Mouse (Mus musculus) cerebellum, adult 9-11 months (tissue): Measurements from ENCODE around the gene Nt5e.
"Not testable (repeated sequence)": the region's sequence is repeated elsewhere in the genome, so short reads cannot be mapped to it uniquely, and the experiment has no call there.

Source experiments
- DNase-seq: peaks from one replicate; pipeline ENCODE4 v3.0.0; 2022

Gene Nt5e

DNA sequence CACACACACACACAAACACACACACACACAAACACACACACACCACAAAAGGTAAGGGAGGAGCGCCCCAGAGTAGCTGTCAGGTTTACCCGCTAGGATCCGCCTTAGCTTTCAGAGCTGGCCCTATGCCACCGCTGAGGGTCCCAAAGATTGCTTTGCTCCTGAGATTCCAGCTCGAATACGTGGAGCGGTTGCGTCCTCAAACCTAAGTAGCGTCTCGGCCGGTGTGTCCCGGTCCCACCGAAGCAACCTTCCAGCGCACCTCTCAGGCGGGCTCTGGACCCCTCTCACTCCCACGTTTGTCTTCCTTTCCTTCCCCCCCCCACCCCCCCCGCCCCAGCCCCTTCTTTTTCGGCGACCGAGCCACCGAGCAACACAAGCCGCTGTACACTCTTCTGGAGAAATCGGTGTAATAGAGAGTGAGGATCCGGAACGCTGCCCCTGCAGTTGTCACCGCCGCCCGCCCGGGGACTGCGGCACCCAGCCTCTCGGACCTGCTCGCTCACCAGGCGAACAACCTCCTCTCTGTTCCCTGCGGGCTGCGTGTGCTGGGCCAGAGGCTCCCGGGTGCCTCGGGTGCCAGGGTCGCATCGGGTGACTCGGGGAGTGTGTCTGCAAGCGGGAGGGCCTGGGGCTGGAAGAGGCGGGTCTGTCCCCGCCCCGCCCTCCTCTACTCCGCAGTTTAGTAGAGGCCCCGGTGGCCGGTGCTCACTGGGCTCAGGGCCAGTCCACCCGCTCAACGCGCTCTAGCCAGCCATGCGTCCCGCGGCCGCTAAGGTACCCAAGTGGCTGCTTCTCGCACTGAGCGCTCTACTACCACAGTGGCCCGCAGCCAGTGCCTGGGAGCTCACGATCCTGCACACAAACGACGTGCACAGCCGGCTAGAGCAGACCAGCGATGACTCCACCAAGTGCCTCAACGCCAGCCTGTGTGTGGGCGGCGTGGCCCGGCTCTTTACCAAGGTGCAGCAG lies at the start of gene Nt5e:
Gene Nt5e, plus strand, starts transcription at position 268 of the 972 bp plus-strand sequence.
- DNase-seq: peak; percentile 79

DNA sequence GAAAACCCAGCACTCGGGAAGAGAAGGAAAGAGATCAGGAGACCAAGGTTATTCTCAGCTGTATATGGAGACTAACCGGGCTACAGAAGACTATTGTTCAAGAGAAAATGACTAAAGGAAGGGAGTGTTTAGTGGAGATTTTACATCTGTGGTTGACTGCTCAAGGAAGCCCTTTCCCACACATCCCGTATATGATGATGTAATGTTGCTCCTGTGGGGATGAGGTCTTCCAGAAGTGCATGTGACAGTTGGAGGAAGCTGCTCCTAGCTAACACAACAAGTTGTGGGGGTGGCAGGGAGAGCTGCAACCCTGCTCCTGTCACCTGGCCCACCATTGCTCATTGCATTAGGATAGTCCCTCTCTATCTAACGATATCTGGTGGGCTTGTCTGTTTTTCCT lies 49.4 kb upstream of the Nt5e start:
- no peak for DNase-seq

DNA sequence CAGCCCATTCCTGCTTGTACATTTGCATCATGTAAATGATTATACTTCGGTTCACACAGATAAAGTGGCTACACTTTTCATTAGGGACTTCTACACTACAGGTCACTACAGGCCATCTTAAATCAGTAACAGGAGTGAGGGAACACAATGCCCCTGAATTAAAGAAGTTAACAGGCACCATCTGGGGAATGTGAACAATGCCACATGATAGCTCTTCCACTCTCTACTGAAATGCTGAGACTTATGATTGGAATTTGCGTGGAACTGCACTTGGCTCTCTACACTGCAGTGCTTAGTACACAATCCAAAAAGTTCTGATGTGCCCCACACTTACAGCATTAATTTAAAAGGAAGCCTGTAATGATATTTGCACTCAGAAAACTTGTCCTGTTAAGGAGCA lies 47.3 kb upstream of the Nt5e start:
- DNase-seq: no peak

DNA sequence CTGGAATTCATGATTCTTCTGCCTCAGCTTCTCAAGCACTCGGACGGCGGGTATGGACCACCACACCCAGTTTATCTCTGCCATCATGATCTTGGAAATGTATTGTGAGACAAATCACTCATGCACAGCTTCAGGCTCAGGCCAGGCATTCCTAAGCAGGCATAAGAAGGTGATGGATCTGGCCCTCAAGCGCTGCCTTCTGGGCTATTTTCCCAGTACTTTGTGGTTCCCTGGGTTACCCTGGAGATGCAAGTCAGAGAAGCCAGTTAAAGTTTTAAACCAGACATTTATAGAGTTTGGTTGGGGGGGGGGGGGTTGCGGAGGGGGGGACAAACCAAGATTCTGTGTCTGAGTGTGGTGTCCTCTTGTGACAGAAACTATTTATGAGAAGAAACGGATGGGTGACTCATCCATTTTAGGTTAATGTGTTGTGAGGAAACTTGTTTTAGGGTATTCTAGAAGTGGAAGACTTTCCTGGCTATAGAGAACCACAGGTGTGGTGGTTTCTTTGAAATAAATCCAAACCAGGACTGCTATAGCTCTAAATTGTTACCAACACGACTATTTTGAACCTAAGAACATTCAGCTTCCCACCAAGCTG lies 37.3 kb upstream of the Nt5e start:
- DNase-seq: no peak

DNA sequence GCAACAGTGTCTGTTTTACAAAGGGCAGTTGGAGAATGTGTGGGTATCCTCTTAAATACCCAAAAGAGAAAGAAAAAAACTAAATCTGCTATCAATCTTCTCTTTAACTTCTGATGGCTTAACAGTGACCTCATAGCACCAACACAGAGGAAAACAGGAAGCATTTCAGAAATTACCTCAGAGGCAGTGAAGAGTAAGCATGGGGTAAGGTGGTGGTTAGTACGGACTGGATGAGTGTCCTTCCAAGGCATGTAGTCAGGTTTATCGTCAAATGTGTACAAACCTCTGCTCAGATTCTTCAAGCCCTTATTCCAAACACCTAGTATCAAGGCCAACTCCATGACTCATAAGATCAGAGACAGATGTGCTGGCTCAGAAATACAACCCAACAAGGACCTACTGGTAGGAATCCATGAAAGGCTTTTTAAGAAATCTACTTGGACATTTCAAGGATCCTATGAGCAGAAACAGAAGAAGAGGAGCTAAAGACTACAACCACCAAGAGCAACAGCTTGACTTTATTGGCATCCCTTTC lies 34.1 kb upstream of the Nt5e start:
- no peak for DNase-seq

- DNase-seq: no peak
These were observed 31.2 kb upstream of the Nt5e start for GRCm38 (mm10) chr9:88295798-88296197.

DNA sequence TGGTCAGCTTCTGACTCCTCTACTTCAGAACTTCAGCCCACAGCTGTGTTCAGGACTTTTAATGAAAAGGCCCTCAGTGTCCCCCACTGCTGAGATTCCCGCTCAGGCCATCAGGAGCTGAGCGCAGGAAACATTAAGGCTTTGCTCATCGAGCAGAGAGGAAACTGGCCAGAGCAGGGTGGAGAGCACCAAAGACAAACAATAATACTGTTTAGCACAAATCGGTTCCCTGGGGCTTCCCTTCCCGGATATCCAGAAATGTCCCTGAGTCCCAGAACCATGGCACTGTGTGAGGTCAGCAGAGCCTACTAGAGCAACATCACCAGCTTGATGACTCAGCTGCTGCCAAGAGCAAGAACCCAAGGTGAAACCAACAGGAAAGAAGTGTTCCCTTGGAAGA lies 30.7 kb upstream of the Nt5e start:
- DNase-seq: no peak

DNA sequence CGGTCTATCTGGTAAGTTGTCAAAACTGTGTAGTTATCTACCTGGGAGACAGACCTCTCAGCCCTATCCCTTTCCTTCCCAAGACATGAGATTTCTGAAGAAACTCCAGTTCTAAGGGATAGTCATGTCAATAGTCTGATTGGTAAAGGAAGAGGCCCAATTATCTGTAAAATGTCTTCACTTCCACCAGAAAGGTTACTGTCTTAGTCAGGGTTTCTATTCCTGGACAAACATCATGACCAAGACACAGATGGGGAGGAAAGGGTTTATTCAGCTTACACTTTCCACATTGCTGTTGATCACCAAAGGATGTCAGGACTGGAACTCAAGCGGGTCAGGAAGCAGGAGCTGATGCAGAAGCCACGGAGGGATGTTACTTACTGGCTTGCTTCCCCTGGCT lies 29.8 kb upstream of the Nt5e start:
- DNase-seq: not testable (repeated sequence)

- no peak for DNase-seq
These were observed 28.9 kb upstream of the Nt5e start for GRCm38 (mm10) chr9:88297871-88298658.

DNA sequence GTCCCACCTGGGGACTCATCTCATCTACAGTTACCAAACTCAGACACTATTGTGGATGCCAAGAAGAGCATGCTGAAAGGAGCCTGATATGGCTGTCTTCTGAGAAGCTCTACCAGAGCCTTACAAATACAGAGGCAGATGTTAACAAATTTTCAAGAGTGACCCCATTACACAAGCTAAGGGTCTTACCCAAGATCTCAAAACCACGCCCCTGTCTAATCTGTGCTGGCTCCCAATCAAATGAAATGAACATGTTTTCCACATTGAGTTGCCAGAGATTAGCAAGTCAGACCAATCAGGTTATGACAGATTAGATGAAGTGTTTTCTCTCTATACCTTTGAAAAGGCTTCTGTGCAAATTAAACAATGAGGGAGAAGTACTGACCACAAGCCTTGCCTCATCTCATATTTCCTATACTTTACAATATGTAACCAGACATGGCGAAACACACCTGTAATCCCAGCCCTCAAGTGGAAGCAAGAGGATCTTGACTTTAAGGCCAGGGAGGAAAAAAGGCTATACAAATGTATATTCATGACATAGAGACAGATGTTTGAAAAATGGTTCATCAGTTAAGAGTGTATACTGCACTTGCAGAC lies 19.9 kb upstream of the Nt5e start:
- no peak for DNase-seq

DNA sequence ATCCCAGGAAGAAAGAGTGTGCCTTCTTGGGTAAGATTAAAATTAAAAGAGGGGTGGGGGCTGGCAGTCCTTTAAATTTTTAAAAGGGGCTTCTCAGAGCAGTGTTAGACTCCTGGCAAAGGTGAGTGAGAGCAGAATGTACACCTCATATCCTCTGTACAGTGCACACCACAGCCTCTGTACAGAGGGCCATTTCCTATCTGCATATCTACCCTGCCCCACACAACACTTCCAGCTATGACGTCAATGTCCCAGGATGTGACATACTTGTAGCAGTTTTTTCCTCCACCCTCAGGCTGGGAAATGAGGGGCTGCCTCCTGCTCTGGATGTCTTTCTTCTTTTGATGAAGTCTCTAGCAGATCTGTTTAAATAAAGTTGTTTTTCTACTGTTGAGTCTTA lies 17.9 kb upstream of the Nt5e start:
- no peak for DNase-seq

DNA sequence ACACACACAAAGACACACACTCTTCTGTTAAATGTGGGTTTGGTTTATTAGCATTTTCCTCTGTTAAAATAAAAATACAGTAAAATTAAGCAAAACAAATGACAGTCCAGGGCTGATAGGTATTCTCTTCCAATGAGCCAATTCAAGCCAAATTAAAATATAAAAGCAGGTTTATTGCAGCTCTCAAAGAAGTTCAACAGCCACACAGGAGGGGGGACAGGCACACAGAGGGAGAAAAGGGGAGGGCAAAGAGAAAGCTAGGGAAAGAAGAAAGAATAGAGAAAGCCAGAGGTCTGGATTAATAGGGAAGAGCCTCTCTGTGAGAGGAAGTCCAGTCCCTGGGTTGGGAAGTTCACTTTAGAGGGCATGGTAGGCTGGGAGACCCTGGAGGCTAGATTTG lies 7.8 kb upstream of the Nt5e start:
- no peak for DNase-seq

- no peak for DNase-seq
These were observed 2.4 kb upstream of the Nt5e start for GRCm38 (mm10) chr9:88324616-88325015.

- DNase-seq: no peak
These were observed 1.7 kb downstream of the Nt5e start for GRCm38 (mm10) chr9:88328666-88329065.

GRCm38 (mm10) chr9:88329166-88329748 lies 2.3 kb downstream of the Nt5e start:
- no peak for DNase-seq

- DNase-seq: no peak
These were observed 3.3 kb downstream of the Nt5e start for GRCm38 (mm10) chr9:88330316-88330715.

DNA sequence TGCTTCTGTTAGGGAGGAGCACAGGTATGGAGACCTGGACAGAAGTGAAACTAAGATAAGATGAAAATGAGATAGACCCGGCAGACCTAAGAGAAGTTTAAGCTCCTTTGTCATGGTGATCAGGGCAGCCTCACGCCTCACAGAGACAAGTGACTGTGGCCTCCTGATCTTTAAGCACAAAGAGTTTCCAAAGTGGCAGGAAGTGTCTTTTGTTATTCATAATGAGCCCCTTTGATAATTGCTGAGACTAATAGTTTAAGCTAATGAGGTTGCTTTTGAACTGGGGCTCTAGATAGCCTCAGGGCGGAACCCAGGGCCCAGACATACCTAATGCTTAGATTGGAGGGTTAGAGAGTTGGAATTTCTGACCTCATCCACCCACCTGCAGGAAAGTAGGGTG lies 5.5 kb downstream of the Nt5e start:
- no peak for DNase-seq

DNA sequence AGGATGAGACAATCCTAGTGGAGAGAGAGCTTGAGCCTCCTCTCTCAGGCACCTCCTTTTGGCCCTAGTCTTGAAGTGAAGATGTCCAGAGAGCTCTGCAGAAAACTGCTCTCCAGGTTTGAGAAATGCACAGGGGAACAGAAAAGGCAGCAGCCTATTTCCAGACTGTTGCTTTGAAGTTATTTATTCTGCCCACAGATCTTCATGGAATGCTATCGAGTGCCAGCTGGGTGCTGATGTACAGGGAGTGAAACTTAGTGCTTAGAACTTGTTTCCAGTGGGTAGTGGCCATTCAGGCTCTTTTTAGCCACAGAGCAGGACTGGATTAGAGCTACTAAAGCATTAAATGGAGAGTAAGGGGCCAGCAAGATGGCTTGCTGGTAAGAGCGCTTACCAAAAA lies 8.8 kb downstream of the Nt5e start:
- no peak for DNase-seq

DNA sequence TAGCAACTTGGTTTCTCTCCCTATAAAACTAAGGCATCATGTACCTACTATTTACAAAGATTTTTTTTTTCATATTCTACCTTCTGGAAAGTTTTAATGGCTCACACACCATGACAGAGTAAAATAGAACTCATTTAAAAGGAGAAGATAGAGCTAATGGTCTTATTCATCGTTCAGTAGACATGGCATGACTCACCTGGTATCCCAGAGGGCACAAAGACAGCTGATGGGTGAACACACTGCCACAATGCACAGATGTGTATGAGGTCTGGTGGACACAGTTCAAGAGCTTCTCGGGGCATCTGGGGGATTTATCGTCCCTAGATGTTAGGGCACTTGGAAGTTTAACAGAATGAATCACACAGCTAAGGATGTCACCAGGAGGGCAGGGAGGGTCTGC lies 13.8 kb downstream of the Nt5e start:
- DNase-seq: no peak

- no peak for DNase-seq
These were observed 15.2 kb downstream of the Nt5e start for GRCm38 (mm10) chr9:88342241-88342640.

DNA sequence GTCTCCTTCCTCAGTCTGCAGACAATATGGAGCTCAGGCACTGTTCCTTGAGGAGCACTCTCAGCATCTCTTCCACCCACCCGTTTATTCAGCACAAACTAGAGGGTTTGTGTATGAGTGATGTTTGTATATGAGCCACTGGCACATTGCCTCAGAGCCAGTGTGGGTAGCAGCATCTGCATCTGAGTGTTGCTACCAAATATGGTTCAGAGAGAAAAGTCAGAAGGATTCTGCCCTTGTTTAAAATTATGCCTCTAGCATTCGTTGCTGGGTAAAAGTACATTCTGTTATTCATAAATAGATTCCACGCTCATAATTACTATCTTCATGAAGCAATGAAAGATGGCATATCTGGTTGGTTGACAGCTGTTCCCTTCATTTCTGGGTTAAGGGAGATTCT lies 15.7 kb downstream of the Nt5e start:
- no peak for DNase-seq

DNA sequence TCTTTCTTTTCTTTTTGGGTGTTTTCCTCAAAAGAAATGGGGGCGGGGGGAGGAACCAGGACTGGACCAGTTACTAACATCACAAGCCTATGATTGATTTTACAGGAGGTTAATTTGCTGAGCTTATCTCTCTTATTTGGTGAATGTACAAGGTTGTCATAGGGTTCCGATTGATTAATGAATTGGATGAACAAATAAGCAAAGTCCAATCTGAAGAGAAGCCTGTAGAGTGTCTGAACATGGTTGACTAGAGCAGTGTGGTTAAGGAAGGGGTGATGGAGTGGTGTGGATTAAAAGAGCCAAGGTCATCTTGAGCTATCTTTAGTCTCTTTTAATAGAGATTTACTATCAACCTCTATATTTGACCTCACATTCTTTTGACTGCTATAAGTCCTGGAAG lies 17.4 kb downstream of the Nt5e start:
- no peak for DNase-seq

DNA sequence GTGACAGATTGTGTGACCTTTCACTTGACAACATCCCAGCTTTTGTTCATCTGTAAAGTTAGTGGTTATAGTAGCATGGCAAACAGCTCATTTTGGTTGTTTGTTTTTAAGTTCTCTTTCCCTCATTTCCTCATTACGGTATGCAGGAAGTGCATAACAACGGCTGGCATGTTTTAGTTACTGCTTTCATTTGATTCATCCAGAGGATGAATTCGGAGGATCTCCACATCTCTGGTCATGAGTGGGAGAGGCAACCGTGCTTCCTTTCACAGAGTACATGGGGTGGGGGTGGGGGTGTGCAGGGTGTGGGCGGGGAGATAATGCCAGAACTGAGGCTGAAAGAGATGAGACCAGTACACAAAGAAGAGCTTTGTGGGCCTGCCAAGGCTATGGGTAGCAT lies 19.9 kb downstream of the Nt5e start:
- no peak for DNase-seq
